Mouse (Mus musculus): ENCODE measurements at regions not wholly inside any gene's neighbourhood (a gene's known extent, or its start where the extent isn't known, plus 50 kb on each side); places are given as distances from the start of the nearest gene placed in this dataset.

GRCm38 (mm10) chr7:137628266-137628665 lies 190.9 kb downstream of the Glrx3 start:
- no peak for TF ChIP-seq POLR2A (IDR thresholded peaks at IDR 0.05; ENCODE audit: borderline replicate concordance, extremely low read depth, insufficient read depth, insufficient read length, poor library complexity, severe bottlenecking)
- no peak for TF ChIP-seq CTCF (IDR thresholded peaks at IDR 0.05; ENCODE audit: borderline replicate concordance, extremely low read depth, insufficient read depth, insufficient read length)

Measured in brain, embryonic 14.5 days (tissue).